Mouse (Mus musculus) adrenal gland, adult 18-20 months (tissue): Measurements from ENCODE around the gene Unk. TPM values are rescaled to one million over a fixed set of nuclear protein-coding genes. Genes with fewer than 3 reads are reported as not detected.
"Not testable (repeated sequence)": the region's sequence is repeated elsewhere in the genome, so short reads cannot be mapped to it uniquely, and the experiment has no call there.

Source experiments
- DNase-seq, 2 experiments: peaks; one replicate each; pipeline ENCODE4 v3.0.0; 2021 to 2022; ENCODE audit warnings: low spot score in 2 of 2
- total RNA-seq, 2 experiments: library from RNA; stranded (reverse); gene quantifications; 1 replicate in 1 of 2; 2 replicates in 1 of 2; pipeline ENCODE4 v1.2.3; 2021

The Unk gene
- total RNA-seq, 2 experiments from 2014 or later, result 16.2 to 19.2 TPM

- DNase-seq, result peak; percentile 86 to 91
Observed at GRCm38 (mm10) chr11:116087194-116088130, 57.3 kb downstream of the Unk start.

GRCm38 (mm10) chr11:116088188-116088587 is 58.1 kb downstream of the Unk start:
- DNase-seq, result no peak

GRCm38 (mm10) chr11:116088741-116089394 is 58.7 kb downstream of the Unk start:
- DNase-seq, result no peak

- DNase-seq, result no peak
Observed at GRCm38 (mm10) chr11:116089545-116089944, 59.4 kb downstream of the Unk start.

- no peak for DNase-seq
Observed at GRCm38 (mm10) chr11:116091591-116091990, 61.5 kb downstream of the Unk start.

GRCm38 (mm10) chr11:116092959-116093358 is 62.8 kb downstream of the Unk start:
- DNase-seq, result not testable (repeated sequence)

GRCm38 (mm10) chr11:116093771-116094565 is 63.8 kb downstream of the Unk start:
- DNase-seq, result peak in 1 of 2 experiments; percentile 25

GRCm38 (mm10) chr11:116095573-116095972 is 65.5 kb downstream of the Unk start:
- peak; percentile 40 to 47 for DNase-seq

- no peak for DNase-seq
Observed at GRCm38 (mm10) chr11:116096213-116097108, 66.3 kb downstream of the Unk start.

- DNase-seq, result no peak
Observed at GRCm38 (mm10) chr11:116098711-116099460, 68.8 kb downstream of the Unk start.

GRCm38 (mm10) chr11:116099462-116099861 is 69.3 kb downstream of the Unk start:
- no peak for DNase-seq

GRCm38 (mm10) chr11:116100385-116100784 is 70.3 kb downstream of the Unk start:
- no peak for DNase-seq

GRCm38 (mm10) chr11:116100839-116101238 is 70.7 kb downstream of the Unk start:
- DNase-seq, result no peak

GRCm38 (mm10) chr11:116101931-116102381 is 71.8 kb downstream of the Unk start:
- no peak for DNase-seq

- DNase-seq, result no peak
Observed at GRCm38 (mm10) chr11:116102472-116102871, 72.3 kb downstream of the Unk start.

GRCm38 (mm10) chr11:116103572-116103971 is 73.5 kb downstream of the Unk start:
- no peak for DNase-seq

- DNase-seq, result peak in 1 of 2 experiments; percentile 48
Observed at GRCm38 (mm10) chr11:116104006-116104646, 74.0 kb downstream of the Unk start.

- no peak for DNase-seq
Observed at GRCm38 (mm10) chr11:116105065-116105464, 74.9 kb downstream of the Unk start.
